Mouse (Mus musculus) forebrain, embryonic 10.5 days (tissue): ENCODE results near the gene Hoxd8. TPM values are rescaled to one million over a fixed set of nuclear protein-coding genes. Genes with fewer than 3 reads are reported as not detected.

Source experiments
- DNase-seq: peaks from one replicate; pipeline ENCODE4 v3.0.0-alpha.2; 2017; ENCODE audit warnings: low spot score; ENCODE audit errors: extremely low spot score
- H3K27ac ChIP-seq: fragments of 300-500 bp; sonication (generic); 2 replicates; pipeline ENCODE4 v1.5.1; 2016; ENCODE audit warnings: mild to moderate bottlenecking
- H3K27me3 ChIP-seq: fragments of 300-500 bp; sonication (generic); 2 replicates; pipeline ENCODE4 v1.6.1; 2016; ENCODE audit warnings: mild to moderate bottlenecking; ENCODE audit not compliant: poor library complexity, severe bottlenecking
- H3K36me3 ChIP-seq: fragments of 300-500 bp; sonication (generic); replicated peaks from 2 replicates; pipeline ENCODE4 v1.6.1; 2016; ENCODE audit warnings: mild to moderate bottlenecking, moderate library complexity
- H3K4me1 ChIP-seq: fragments of 300-500 bp; sonication (generic); 2 replicates; pipeline ENCODE4 v1.6.1; 2016
- H3K4me3 ChIP-seq: fragments of 300-500 bp; sonication (generic); 2 replicates; pipeline ENCODE4 v1.5.1; 2016; ENCODE audit warnings: mild to moderate bottlenecking, moderate library complexity
- H3K9me3 ChIP-seq: fragments of 300-500 bp; sonication (generic); 2 replicates; pipeline ENCODE4 v1.6.1; 2016; ENCODE audit warnings: mild to moderate bottlenecking, moderate library complexity
- WGBS: fragments of 180-500 bp; shearing (Covaris S2); methylation state at CpG from one replicate; pipeline ENCODE4 v1.1.7; 2016; 5-methylcytosine and 5-hydroxymethylcytosine counted together
- polyA plus RNA-seq: library from polyadenylated mRNA; unstranded; fragments of >200 nt; fragmentation: Nextera tagmentation; extraction: Ambion mirVana; gene quantifications from 2 replicates; pipeline ENCODE4 v1.2.1, GENCODE M21; 2016

Hoxd8 gene
- polyA plus RNA-seq, 1 experiment from 2014 or later = not detected

- Histone ChIP-seq H3K4me1 (peaks cover 19% of the 10 kb centered on the region), H3K27me3 (peaks cover 100% of the 10 kb centered on the region), H3K4me3 (no peak overlapping the region), H3K27ac (no peak overlapping the region), H3K9me3 (no peaks in the 10 kb centered on the region), H3K36me3 (no peaks in the 10 kb centered on the region)
- DNase-seq = peak; percentile 53
- WGBS = under 1% methylated on average over 24 of the region's 24 CpGs
Measured at GRCm38 (mm10) chr2:74673835-74674425, 30.5 kb upstream of the Hoxd8 start.

GRCm38 (mm10) chr2:74674881-74675665, 29.3 kb upstream of the Hoxd8 start, which contains the start of gene Hoxd12:
Hoxd12 (plus strand) TSS chr2:74675013.
- Histone ChIP-seq H3K9me3 (no peaks in the 10 kb centered on the region), H3K4me3 (no peak within 1 kb of the TSS), H3K36me3 (no peaks in the 10 kb centered on the region), H3K27ac (no peak within 1 kb of the TSS), H3K27me3 (peaks cover 100% of the 10 kb centered on the region), H3K4me1 (peaks cover 19% of the 10 kb centered on the region)
- 2% methylated on average over 47 of the region's 47 CpGs for WGBS
- DNase-seq = no peak

- 4% methylated on average over 24 of the region's 24 CpGs for WGBS
- peaks cover 19% of the 10 kb centered on the region for H3K4me1 ChIP-seq
- H3K9me3 ChIP-seq = no peaks in the 10 kb centered on the region
- no peaks in the 10 kb centered on the region for H3K36me3 ChIP-seq
- no peak for DNase-seq
- peaks cover 100% of the 10 kb centered on the region for H3K27me3 ChIP-seq
- H3K4me3 ChIP-seq = no peak overlapping the region
- H3K27ac ChIP-seq = no peak overlapping the region
Measured at GRCm38 (mm10) chr2:74675666-74676282, 28.6 kb upstream of the Hoxd8 start.

- Histone ChIP-seq H3K9me3 (no peaks in the 10 kb centered on the region), H3K4me1 (peaks cover 19% of the 10 kb centered on the region), H3K27me3 (peaks cover 100% of the 10 kb centered on the region), H3K27ac (no peak overlapping the region), H3K36me3 (no peaks in the 10 kb centered on the region), H3K4me3 (no peak overlapping the region)
- DNase-seq = no peak
- WGBS = 3% methylated on average over 9 of the region's 9 CpGs
Measured at GRCm38 (mm10) chr2:74676376-74677052, 27.9 kb upstream of the Hoxd8 start.

- peaks cover 24% of the 10 kb centered on the region for H3K4me1 ChIP-seq
- peaks cover 100% of the 10 kb centered on the region for H3K27me3 ChIP-seq
- DNase-seq = no peak
- no peak overlapping the region for H3K4me3 ChIP-seq
- no peak overlapping the region for H3K27ac ChIP-seq
- no peaks in the 10 kb centered on the region for H3K36me3 ChIP-seq
- no peaks in the 10 kb centered on the region for H3K9me3 ChIP-seq
- WGBS = 10% methylated on average over 2 of the region's 2 CpGs
Measured at GRCm38 (mm10) chr2:74677106-74677505, 27.3 kb upstream of the Hoxd8 start.

- Histone ChIP-seq H3K4me3 (no peak within 1 kb of the TSS), H3K36me3 (no peaks in the 10 kb centered on the region), H3K27me3 (peaks cover 100% of the 10 kb centered on the region), H3K9me3 (no peaks in the 10 kb centered on the region), H3K27ac (no peak within 1 kb of the TSS), H3K4me1 (peaks cover 21% of the 10 kb centered on the region)
- WGBS = 2% methylated on average over 15 of the region's 15 CpGs
- DNase-seq = no peak
Measured at GRCm38 (mm10) chr2:74678891-74679595, 25.4 kb upstream of the Hoxd8 start, which contains the start of gene Hoxd11. Hoxd11 (plus strand) TSS chr2:74679557.

- WGBS = 1% methylated on average over 26 of the region's 26 CpGs
- no peak for DNase-seq
- Histone ChIP-seq H3K27ac (no peak overlapping the region), H3K4me3 (no peak overlapping the region), H3K9me3 (no peaks in the 10 kb centered on the region), H3K27me3 (peaks cover 100% of the 10 kb centered on the region), H3K36me3 (no peaks in the 10 kb centered on the region), H3K4me1 (peaks cover 21% of the 10 kb centered on the region)
Measured at GRCm38 (mm10) chr2:74679596-74679971, 24.8 kb upstream of the Hoxd8 start.

- H3K27ac ChIP-seq = no peak overlapping the region
- H3K36me3 ChIP-seq = no peaks in the 10 kb centered on the region
- H3K4me1 ChIP-seq = peaks cover 21% of the 10 kb centered on the region
- no peak for DNase-seq
- H3K4me3 ChIP-seq = no peak overlapping the region
- no peaks in the 10 kb centered on the region for H3K9me3 ChIP-seq
- WGBS = 1% methylated on average over 23 of the region's 23 CpGs
- H3K27me3 ChIP-seq = peaks cover 100% of the 10 kb centered on the region
Measured at GRCm38 (mm10) chr2:74679980-74680379, 24.4 kb upstream of the Hoxd8 start.

GRCm38 (mm10) chr2:74680561-74681398, 23.6 kb upstream of the Hoxd8 start:
- no peak overlapping the region for H3K27ac ChIP-seq
- no peaks in the 10 kb centered on the region for H3K36me3 ChIP-seq
- no peak overlapping the region for H3K4me3 ChIP-seq
- 1% methylated on average over 21 of the region's 21 CpGs for WGBS
- H3K27me3 ChIP-seq = peaks cover 100% of the 10 kb centered on the region
- DNase-seq = no peak
- peaks cover 15% of the 10 kb centered on the region for H3K4me1 ChIP-seq
- H3K9me3 ChIP-seq = no peaks in the 10 kb centered on the region

- Histone ChIP-seq H3K4me1 (peaks cover 15% of the 10 kb centered on the region), H3K9me3 (no peaks in the 10 kb centered on the region), H3K27me3 (peaks cover 100% of the 10 kb centered on the region), H3K36me3 (no peaks in the 10 kb centered on the region), H3K4me3 (peak overlapping the region; percentile 27; the same call in 1 of the 2 replicates), H3K27ac (no peak overlapping the region)
- DNase-seq = no peak
- WGBS = under 1% methylated on average over 75 of the region's 78 CpGs
Measured at GRCm38 (mm10) chr2:74681594-74682531, 22.6 kb upstream of the Hoxd8 start.

GRCm38 (mm10) chr2:74682796-74683195, 21.6 kb upstream of the Hoxd8 start:
- Histone ChIP-seq H3K36me3 (no peaks in the 10 kb centered on the region), H3K27ac (no peak overlapping the region), H3K27me3 (peaks cover 100% of the 10 kb centered on the region), H3K4me1 (peaks cover 15% of the 10 kb centered on the region), H3K4me3 (peak overlapping the region; percentile 16; the same call in 1 of the 2 replicates), H3K9me3 (no peaks in the 10 kb centered on the region)
- DNase-seq = no peak
- WGBS = under 1% methylated on average over 48 of the region's 51 CpGs
